Mouse (Mus musculus) myocyte (in vitro differentiated cells): Measurements from ENCODE around the gene Fubp1. TPM values are rescaled to one million over a fixed set of nuclear protein-coding genes. Genes with fewer than 3 reads are reported as not detected.

Experiments
- H3K27me3 ChIP-seq: one replicate; pipeline ENCODE4 v1.6.1; 2011; ENCODE audit not compliant: control insufficient read depth, insufficient read depth, insufficient read length
- H3K36me3 ChIP-seq: one replicate; pipeline ENCODE4 v1.6.1; 2011; ENCODE audit not compliant: control insufficient read depth, insufficient read depth
- H3K4me2 ChIP-seq: one replicate; pipeline ENCODE4 v1.6.1; 2011; ENCODE audit warnings: low read depth, control low read depth
- H3K4me3 ChIP-seq: one replicate; pipeline ENCODE4 v1.5.1; 2011; ENCODE audit warnings: mild to moderate bottlenecking, control low read depth, moderate library complexity
- H3K79me2 ChIP-seq: one replicate; pipeline ENCODE4 v1.6.1; 2011; ENCODE audit not compliant: control insufficient read depth, insufficient read depth
- H3ac ChIP-seq: one replicate; pipeline ENCODE4 v1.6.1; 2011; ENCODE audit not compliant: control insufficient read depth, insufficient read length
- CEBPB ChIP-seq: IDR thresholded peaks from 2 replicates; pipeline ENCODE4 v1.6.1; 2011; ENCODE audit warnings: mild to moderate bottlenecking, moderate library complexity; ENCODE audit not compliant: poor library complexity, insufficient read depth, severe bottlenecking
- E2F4 ChIP-seq: IDR thresholded peaks from one replicate; pipeline ENCODE4 v1.6.1; 2011; ENCODE audit warnings: mild to moderate bottlenecking, control low read depth, moderate library complexity; ENCODE audit not compliant: insufficient read depth
- MAX ChIP-seq: IDR thresholded peaks from one replicate; pipeline ENCODE4 v1.6.1; 2011; ENCODE audit warnings: low read depth, mild to moderate bottlenecking, control low read depth
- MYOD1 ChIP-seq, 3 experiments: IDR thresholded peaks; one replicate each; pipeline ENCODE4 v1.6.1; 2011; ENCODE audit warnings: control low read depth in 2 of 3, low read depth in 2 of 3, mild to moderate bottlenecking in 2 of 3, moderate library complexity in 1 of 3; ENCODE audit not compliant: insufficient read length in 2 of 3, control insufficient read depth in 1 of 3
- MYOG ChIP-seq, 3 experiments: IDR thresholded peaks; one replicate each; pipeline ENCODE4 v1.6.1; 2011; ENCODE audit warnings: control low read depth in 2 of 3, low read depth in 2 of 3, mild to moderate bottlenecking in 2 of 3; ENCODE audit not compliant: insufficient read length in 2 of 3, control insufficient read depth in 1 of 3, insufficient read depth in 1 of 3
- POLR2A ChIP-seq: IDR thresholded peaks from one replicate; pipeline ENCODE4 v1.6.1; 2011; ENCODE audit warnings: low read depth, mild to moderate bottlenecking, control low read depth, moderate library complexity; ENCODE audit not compliant: insufficient read length
- POLR2AphosphoS2 ChIP-seq: IDR thresholded peaks from one replicate; pipeline ENCODE4 v1.6.1; 2011; ENCODE audit warnings: low read depth, control low read depth; ENCODE audit not compliant: insufficient read length
- REST ChIP-seq: IDR thresholded peaks from one replicate; pipeline ENCODE4 v1.6.1; 2011; ENCODE audit warnings: mild to moderate bottlenecking, control low read depth, moderate library complexity; ENCODE audit not compliant: insufficient read depth, insufficient read length
- SRF ChIP-seq: IDR thresholded peaks from one replicate; pipeline ENCODE4 v1.6.1; 2011; ENCODE audit warnings: low read depth; ENCODE audit not compliant: control insufficient read depth, insufficient read length
- TCF12 ChIP-seq: IDR thresholded peaks from one replicate; pipeline ENCODE4 v1.6.1; 2011; ENCODE audit warnings: mild to moderate bottlenecking, control low read depth; ENCODE audit not compliant: poor library complexity, insufficient read depth, severe bottlenecking
- TCF3 ChIP-seq: IDR thresholded peaks from one replicate; pipeline ENCODE4 v1.6.1; 2011; ENCODE audit warnings: low read depth, control low read depth; ENCODE audit not compliant: insufficient read length
- USF1 ChIP-seq: IDR thresholded peaks from one replicate; pipeline ENCODE4 v1.6.1; 2011; ENCODE audit warnings: low read depth, mild to moderate bottlenecking, control low read depth, moderate library complexity
- polyA plus RNA-seq: library from polyadenylated mRNA; unstranded; fragments of >200 nt; fragmentation: generic; extraction: Trizol; gene quantifications from one replicate; pipeline ENCODE4 v1.2.1, GENCODE M21; 2012; ENCODE audit warnings: missing spikeins

The Fubp1 gene
- polyA plus RNA-seq, 1 experiment, result 27.9 TPM

DNA sequence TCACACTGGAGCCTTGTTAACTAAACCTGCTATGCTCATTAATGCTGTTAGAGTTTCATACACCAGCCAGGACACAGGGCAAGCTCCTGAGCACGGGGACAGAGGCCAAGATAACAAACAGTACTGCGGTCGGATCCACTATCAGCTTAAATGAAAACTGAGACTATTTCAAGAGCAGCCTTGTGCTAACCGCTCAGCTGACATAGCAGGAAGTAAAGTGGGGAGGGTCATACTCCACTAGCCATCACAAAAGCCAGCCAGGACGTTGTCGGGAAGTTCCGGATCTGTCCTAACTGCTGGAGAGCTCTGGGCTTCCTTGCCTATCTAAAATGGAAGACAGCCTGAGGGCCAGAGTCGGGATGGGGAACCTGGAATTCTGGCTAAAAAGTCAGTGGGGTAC lies 51.7 kb downstream of the Fubp1 start:
- H3K27me3 ChIP-seq, result no peaks in the 10 kb centered on the region
- H3K36me3 ChIP-seq, result no peaks in the 10 kb centered on the region
- H3K4me2 ChIP-seq, result peak overlapping the region; percentile 93
- no peak overlapping the region for H3ac ChIP-seq
- H3K4me3 ChIP-seq, result no peak overlapping the region
- H3K79me2 ChIP-seq, result peaks cover 54% of the 10 kb centered on the region
- TF ChIP-seq E2F4, result no peak
- no peak for TF ChIP-seq SRF

DNA sequence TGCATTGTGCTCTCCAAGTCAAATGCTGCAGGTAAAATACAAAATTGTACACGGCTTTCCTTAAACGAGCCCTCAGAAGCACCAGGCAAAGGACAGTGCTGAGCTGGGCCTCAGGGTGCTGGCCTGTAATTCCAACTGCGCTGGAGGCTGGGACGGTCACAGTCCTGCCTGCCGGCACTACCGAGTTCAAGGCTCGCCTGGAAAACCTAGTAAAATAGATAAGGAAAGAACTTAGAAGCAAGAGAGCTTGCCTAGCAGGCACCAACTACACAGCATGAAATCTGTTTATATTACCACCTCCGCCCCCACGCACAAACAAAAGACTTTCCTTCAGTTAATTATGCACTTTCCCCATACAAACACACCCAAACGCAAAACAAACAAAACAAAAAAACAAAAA lies 54.2 kb downstream of the Fubp1 start:
- Histone ChIP-seq H3K4me2 (peak overlapping the region; percentile 93), H3K27me3 (no peaks in the 10 kb centered on the region)
- no peak for TF ChIP-seq USF1
- no peak for TF ChIP-seq CEBPB
- no peak for TF ChIP-seq MAX
- TF ChIP-seq TCF12, result no peak
- no peak for TF ChIP-seq POLR2AphosphoS2
- TF ChIP-seq POLR2A, result no peak
- TF ChIP-seq E2F4, result no peak
- no peak for TF ChIP-seq TCF3
- no peak for TF ChIP-seq REST

DNA sequence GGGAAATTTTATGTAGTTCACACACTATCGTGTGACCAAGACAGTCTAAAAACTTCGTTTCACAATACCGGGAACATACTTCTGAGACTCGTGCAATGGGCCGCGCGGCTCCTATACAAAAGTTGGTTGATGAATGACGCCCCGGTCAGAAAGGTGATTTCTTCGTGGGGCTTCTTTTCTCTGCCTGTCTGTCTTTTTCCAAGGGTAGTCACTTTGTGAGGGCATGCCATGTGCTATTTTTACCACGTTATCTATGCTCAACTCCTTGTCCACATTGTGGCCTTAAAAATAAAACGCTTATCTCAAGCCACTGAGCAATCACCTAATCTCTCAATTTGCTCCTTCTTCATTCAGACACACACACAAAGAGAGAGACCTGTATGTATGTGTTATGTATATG lies 54.6 kb downstream of the Fubp1 start:
- H3K27me3 ChIP-seq, result no peaks in the 10 kb centered on the region
- TF ChIP-seq USF1, result no peak
- no peak for TF ChIP-seq TCF3
- TF ChIP-seq MYOD1 (IDR thresholded peaks at IDR 0.05; ENCODE audit: control insufficient read depth in 1 of 3, insufficient read length in 2 of 3, low read depth in 2 of 3), result no peak
- TF ChIP-seq MYOG (IDR thresholded peaks at IDR 0.05; ENCODE audit: control insufficient read depth in 1 of 3, insufficient read depth in 1 of 3, insufficient read length in 2 of 3, low read depth in 2 of 3), result no peak
- no peak for TF ChIP-seq POLR2A
- no peak for TF ChIP-seq CEBPB
- no peak for TF ChIP-seq SRF
- no peak for TF ChIP-seq MAX
- no peak for TF ChIP-seq POLR2AphosphoS2
- no peaks in the 10 kb centered on the region for H3K36me3 ChIP-seq
- peak overlapping the region; percentile 93 for H3K4me2 ChIP-seq
- peak overlapping the region; percentile 39 for H3ac ChIP-seq
- H3K4me3 ChIP-seq, result peak overlapping the region; percentile 48
- peaks cover 33% of the 10 kb centered on the region for H3K79me2 ChIP-seq

More for the DNA sequence above, 54.2 kb downstream of the Fubp1 start:
- Histone ChIP-seq H3K36me3 (no peaks in the 10 kb centered on the region), H3ac (no peak overlapping the region), H3K79me2 (peaks cover 33% of the 10 kb centered on the region), H3K4me3 (peak overlapping the region; percentile 48)

DNA sequence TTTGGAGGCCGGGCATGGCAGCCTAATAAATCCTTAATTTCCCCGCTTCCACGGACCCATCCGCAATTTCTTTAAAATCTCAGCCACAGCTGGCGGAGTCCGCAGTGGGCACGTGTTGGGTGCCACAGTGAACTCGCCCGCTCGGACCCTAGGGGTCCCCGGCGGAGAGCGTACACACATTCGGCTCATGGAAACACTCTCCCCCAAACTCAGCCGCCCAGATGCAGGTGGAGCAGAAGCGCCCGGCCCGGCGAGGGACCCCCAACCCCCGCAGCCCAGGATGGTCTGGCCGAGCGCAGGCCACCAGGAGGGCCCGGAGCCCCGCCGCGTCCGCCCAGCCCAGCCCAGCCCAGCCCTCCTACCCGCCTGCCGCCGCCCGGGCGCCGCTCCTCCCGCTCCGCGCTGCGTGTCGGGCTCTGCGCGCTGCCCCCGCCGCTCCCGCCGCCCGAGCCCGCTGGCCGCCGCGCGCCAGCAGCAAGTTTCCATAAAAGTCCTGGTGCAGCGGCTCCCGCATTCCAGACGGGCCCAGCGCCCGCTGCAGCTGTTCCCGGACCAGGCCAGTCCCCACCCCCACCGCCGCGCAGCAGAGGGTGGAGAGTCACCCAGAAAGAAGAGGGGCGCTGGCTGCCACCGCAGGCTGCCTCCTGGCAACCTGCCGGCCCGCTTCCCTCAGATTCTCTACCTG lies 55.3 kb downstream of the Fubp1 start:
- peaks cover 33% of the 10 kb centered on the region for H3K79me2 ChIP-seq
- H3ac ChIP-seq, result peak overlapping the region; percentile 39
- peak; percentile 33 for TF ChIP-seq TCF12
- TF ChIP-seq TCF3, result peak; percentile 57
- peak; percentile 77 to 99 (median 97) for TF ChIP-seq MYOG (IDR thresholded peaks at IDR 0.05; ENCODE audit: control insufficient read depth in 1 of 3, insufficient read depth in 1 of 3, insufficient read length in 2 of 3, low read depth in 2 of 3)
- TF ChIP-seq E2F4, result no peak
- peak; percentile 65 for TF ChIP-seq POLR2A
- TF ChIP-seq SRF, result peak; percentile 90
- TF ChIP-seq MYOD1 (IDR thresholded peaks at IDR 0.05; ENCODE audit: control insufficient read depth in 1 of 3, insufficient read length in 2 of 3, low read depth in 2 of 3), result peak in 2 of 3 experiments; percentile 93 to 98
- no peak for TF ChIP-seq USF1
- no peak for TF ChIP-seq POLR2AphosphoS2
- no peak for TF ChIP-seq CEBPB
- TF ChIP-seq MAX, result no peak
- no peak for TF ChIP-seq REST
- no peaks in the 10 kb centered on the region for H3K27me3 ChIP-seq
- peak overlapping the region; percentile 48 for H3K4me3 ChIP-seq
- no peaks in the 10 kb centered on the region for H3K36me3 ChIP-seq
- peak overlapping the region; percentile 93 for H3K4me2 ChIP-seq

- Histone ChIP-seq H3K27me3 (no peaks in the 10 kb centered on the region), H3ac (peak within 1 kb of the TSS; percentile 39), H3K4me2 (peak within 1 kb of the TSS; percentile 93), H3K36me3 (no peaks in the 10 kb centered on the region), H3K79me2 (peaks cover 33% of the 10 kb centered on the region), H3K4me3 (peak within 1 kb of the TSS; percentile 48)
- no peak for TF ChIP-seq E2F4
- no peak for TF ChIP-seq MYOG (IDR thresholded peaks at IDR 0.05; ENCODE audit: control insufficient read depth in 1 of 3, insufficient read depth in 1 of 3, insufficient read length in 2 of 3, low read depth in 2 of 3)
- no peak for TF ChIP-seq USF1
- TF ChIP-seq MAX, result no peak
- no peak for TF ChIP-seq POLR2AphosphoS2
- TF ChIP-seq MYOD1 (IDR thresholded peaks at IDR 0.05; ENCODE audit: control insufficient read depth in 1 of 3, insufficient read length in 2 of 3, low read depth in 2 of 3), result no peak
- no peak for TF ChIP-seq POLR2A
- no peak for TF ChIP-seq REST
- TF ChIP-seq SRF, result no peak
- no peak for TF ChIP-seq TCF3
- TF ChIP-seq TCF12, result no peak
- no peak for TF ChIP-seq CEBPB
These were observed 55.8 kb downstream of the Fubp1 start, which contains the start of gene Nexn for GRCm38 (mm10) chr3:152266036-152266421. Nexn (minus strand) TSS chr3:152266350.
